Mouse (Mus musculus): Measurements from ENCODE around the gene Fam189a1.

Gene Fam189a1

DNA sequence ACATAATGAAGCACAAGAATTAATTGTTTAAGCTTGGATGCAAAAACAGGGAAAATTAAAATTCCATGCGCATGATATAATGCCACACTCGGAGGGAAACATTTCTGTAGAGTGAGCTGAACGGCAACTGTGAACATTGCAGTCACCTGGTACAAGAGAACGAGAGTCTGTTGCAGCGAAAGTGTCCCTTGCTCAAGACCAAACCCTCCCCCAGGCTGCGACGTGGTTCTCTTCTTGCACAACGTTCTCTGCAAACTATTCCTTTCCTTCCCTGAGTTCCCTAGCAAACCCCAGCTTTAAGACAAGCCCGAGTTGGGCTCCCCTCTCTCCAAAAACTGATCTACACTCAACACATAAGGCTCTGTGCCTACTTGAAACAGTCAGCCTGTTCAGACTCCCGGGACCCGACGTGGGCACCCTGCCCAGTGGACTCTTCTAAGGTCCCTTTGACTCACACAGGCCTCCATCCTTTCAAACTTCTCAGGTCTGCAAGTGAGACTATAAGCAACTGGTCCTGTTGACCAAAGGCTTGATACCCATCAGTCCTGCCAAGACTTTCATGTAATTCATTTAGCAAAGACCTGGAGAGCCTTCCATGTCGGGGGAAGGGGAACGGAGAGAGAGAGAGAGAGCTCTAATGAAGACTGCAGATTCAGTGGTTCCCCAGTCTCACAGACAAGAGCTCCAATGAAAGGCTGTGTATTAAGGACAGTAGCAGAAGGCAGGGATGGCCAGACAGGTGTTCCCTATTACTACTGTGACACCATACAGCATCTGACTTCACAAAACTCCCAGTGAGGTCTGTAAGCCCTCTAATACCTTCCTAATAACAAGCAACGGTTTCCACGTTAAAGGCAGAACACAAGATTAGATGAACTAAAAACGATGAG, 51.9 kb downstream of the Fam189a1 start:
- no peak for DNase-seq (ENCODE audit: low spot score in 2 of 2)

DNA sequence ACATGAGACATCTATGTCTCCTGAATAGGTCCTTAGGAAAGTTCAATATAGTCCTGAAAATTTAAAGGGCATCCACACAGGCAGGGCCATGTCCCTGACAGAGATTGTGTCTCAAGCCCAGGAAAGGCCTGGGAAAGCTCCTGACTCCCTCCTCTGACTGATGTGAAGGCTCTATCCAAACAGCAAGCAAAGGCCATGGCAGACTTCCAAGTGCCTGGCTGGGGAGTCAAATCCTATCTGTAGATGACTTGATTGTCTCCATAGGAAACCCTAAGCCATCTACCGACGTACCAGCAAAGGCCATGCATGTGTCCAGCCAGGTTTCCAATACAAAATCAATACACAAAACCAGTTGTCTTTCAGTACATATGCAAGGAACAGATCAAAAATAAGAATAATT, 54.7 kb downstream of the Fam189a1 start:
- no peak for DNase-seq (ENCODE audit: low spot score in 2 of 2)

- peak; percentile 46 to 81 for DNase-seq (ENCODE audit: low spot score in 2 of 2)
Observed at GRCm38 (mm10) chr7:65097708-65098107, 58.7 kb downstream of the Fam189a1 start.

DNA sequence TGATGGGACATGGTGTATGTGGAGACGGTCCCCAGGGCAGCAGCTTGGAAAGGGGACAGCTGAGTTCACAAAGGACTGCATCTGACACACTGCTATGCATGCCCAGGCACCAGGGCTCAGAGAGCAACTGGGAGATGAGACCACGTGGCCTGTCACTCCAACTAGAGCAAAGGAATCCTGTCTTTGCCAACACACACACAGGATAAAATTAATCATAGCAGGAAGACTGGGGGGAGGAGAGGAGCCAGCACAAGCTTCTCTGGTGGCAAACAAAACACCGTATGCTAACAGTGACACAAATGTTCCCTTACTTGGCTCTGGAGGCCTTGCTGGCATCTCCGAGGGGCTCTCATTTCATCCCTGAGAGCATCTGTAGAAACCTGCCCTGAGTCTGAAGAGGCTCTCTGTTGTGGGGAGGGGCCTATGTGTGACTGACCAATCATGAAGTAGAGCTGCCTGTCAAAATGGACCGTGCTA, 60.7 kb downstream of the Fam189a1 start:
- no peak for DNase-seq (ENCODE audit: low spot score in 2 of 2)

DNA sequence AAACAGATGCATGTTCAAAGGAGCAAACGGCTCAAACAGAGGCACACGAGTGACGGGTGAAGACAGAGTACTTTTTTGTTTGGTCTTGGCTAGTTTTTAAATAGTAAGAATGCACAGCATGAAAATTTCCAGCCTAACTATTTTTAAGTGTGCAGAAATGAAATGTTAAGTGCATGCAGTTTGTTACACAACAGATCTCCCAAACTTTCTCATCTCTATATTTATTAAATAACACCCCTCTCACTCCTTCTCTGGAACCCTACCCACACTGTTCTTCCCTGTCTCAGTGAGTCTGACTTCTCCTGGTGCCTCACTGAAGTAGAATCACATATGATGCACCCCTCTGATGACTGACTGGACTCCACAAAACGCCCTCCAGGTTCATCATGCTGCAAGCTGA, 63.1 kb downstream of the Fam189a1 start:
- DNase-seq (ENCODE audit: low spot score in 2 of 2), result no peak

DNA sequence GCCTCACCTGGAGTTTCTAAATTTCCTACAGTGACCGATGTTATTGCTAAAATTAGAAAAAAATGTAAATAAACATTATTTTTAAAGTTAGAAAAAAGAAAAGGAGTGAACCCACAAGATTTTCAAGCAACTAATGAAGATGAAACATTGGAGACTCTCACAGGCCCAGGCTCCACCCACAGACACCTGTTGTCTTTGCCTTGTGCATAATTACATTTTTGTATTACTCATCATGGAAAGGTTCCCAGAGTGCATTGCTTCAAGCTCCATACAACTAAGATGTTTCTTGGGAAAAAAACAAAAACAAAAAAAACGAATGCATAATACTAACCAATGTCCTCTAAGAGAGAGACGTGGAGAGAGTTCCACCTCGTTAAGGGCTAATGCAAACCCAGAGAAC, 64.9 kb downstream of the Fam189a1 start:
- no peak for DNase-seq (ENCODE audit: low spot score in 2 of 2)

GRCm38 (mm10) chr7:65085972-65086371, 70.4 kb downstream of the Fam189a1 start:
- no peak for DNase-seq (ENCODE audit: low spot score in 2 of 2)

DNA sequence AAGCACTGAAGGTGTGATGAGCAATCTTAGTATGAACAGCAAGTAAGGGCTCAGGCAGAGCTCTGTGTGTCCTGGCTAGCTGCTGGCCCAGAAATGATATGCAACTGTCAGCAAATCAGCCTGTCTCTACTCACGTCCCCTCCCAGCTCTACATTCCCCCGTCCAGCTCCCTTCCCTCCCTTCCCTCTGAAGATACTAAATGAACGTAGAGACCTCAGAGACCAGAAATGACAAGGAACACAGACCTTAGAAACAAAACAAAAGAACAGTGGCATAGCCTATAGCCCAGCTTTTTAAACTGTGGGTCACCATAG, 73.6 kb downstream of the Fam189a1 start:
- no peak for DNase-seq (ENCODE audit: low spot score in 2 of 2)

GRCm38 (mm10) chr7:65081979-65082777, 74.2 kb downstream of the Fam189a1 start:
- no peak for DNase-seq (ENCODE audit: low spot score in 2 of 2)

DNA sequence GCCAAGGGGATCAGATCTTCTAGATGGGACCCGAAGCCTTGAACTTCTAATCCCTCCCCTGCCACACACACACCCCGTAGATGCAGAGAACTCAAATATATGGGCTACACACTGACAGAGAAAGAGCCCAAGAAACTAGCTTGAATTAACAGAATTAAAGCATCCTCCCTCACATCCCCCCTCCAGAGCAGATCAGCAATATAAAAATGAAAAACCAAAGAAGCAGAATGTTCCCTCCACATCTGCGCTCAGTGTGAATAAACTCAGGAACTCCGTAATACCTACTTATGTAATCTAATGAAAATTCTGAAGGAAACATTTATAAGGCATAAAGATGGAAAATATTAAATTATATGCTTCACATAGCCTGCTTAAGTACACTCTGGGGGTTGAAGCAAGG, 80.2 kb downstream of the Fam189a1 start:
- DNase-seq (ENCODE audit: low spot score in 2 of 2), result no peak

- no peak for DNase-seq (ENCODE audit: low spot score in 2 of 2)
Observed at GRCm38 (mm10) chr7:65074194-65074593, 82.2 kb downstream of the Fam189a1 start.

- peak; percentile 43 to 61 for DNase-seq (ENCODE audit: low spot score in 2 of 2)
Observed at GRCm38 (mm10) chr7:65073555-65073954, 82.8 kb downstream of the Fam189a1 start.

- DNase-seq (ENCODE audit: low spot score in 2 of 2), result no peak
Observed at GRCm38 (mm10) chr7:65066211-65066610, 90.2 kb downstream of the Fam189a1 start.

DNA sequence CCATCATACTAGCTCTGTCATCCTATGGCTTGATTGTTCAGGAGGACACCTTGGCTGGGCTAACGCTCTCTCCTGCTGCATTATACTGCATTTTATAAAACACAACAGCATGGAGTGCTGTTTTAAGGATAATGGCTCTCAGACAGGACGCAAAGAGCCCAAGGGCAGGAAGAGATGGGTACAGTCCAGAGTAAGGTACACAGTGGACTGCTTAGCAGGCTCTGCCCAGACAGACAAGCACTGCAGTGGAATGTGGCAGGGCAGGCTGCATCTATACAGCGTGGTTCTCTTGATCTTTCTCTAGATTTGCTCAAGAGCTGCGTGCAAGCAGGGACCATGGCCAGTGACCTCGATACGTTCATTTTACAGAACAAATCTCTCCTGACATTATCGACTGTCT, 90.9 kb downstream of the Fam189a1 start:
- no peak for DNase-seq (ENCODE audit: low spot score in 2 of 2)

- DNase-seq (ENCODE audit: low spot score in 2 of 2), result no peak
Observed at GRCm38 (mm10) chr7:65064638-65065037, 91.7 kb downstream of the Fam189a1 start.

GRCm38 (mm10) chr7:65064096-65064495, 92.3 kb downstream of the Fam189a1 start:
- DNase-seq (ENCODE audit: low spot score in 2 of 2), result no peak

DNA sequence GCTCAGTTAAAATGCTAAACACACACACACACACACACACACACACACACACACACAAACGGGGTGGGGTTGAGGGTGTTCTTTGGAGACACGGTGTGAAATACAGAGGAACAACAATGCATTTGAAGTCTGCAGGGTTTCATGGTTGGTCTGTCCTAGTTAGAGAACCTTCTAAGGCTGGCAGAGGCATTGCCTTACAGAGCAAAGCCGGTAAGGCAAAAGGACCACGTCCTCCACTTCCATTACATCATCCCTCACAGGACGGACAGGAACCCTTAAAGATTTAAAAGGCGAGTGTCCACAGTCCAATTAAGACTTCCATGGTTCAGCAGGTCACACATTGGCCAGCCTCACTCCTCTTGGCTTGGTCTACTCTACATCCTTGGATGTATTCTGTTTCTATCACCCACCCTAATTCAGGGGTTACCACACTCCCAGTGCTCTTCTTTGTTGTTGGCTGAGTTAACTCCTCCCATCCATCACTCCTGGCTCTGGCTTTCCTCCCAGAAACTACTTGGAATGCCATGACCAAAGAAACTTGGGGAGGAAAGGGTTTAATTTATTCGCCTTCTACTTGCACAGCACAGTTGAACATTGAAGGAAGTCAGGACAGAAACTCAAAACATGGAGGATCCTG, 96.1 kb downstream of the Fam189a1 start:
- no peak for DNase-seq (ENCODE audit: low spot score in 2 of 2)

DNA sequence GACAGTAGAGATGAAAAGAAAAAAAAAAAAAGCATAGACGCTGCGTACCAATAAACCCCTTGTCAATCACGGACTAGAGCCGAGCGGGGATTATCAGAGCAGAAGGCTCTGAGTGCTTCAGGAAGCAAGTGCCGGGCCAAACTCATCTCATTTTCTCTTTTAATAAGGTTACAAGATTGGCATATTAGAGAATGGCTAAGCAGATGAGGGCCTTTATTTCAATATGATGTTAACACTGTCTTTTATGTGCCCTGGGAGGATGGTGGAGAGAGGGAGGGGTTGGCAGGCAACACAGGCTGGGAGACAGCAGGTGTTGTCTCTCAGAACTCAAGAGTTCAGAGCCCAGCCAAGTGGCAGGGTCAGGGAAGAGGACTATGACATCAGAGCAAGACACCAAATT, 99.5 kb downstream of the Fam189a1 start:
- DNase-seq (ENCODE audit: low spot score in 2 of 2), result no peak

- no peak for DNase-seq (ENCODE audit: low spot score in 2 of 2)
Observed at GRCm38 (mm10) chr7:65051986-65052385, 104.4 kb downstream of the Fam189a1 start.

GRCm38 (mm10) chr7:65049236-65049954, 107.0 kb downstream of the Fam189a1 start:
- no peak for DNase-seq (ENCODE audit: low spot score in 2 of 2)

DNA sequence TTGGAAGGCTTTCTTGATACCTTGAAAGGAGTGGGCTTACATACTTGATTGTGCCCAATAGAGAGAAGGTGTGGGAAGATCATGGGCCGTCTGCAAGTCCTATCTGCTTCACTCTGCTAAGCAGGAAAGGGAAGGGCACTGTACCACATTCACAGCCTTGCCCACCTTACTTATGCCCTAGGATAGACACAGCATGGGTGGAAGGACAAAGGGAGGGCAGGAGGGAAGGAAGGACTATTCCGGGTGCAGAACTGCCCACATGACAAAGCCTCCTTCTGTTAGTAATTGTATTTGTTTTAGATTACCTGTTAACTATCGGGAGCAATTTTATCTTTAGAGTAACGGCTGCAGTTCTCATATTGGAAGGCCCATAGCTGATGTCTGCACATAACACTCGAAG, 108.7 kb downstream of the Fam189a1 start:
- no peak for DNase-seq (ENCODE audit: low spot score in 2 of 2)

DNA sequence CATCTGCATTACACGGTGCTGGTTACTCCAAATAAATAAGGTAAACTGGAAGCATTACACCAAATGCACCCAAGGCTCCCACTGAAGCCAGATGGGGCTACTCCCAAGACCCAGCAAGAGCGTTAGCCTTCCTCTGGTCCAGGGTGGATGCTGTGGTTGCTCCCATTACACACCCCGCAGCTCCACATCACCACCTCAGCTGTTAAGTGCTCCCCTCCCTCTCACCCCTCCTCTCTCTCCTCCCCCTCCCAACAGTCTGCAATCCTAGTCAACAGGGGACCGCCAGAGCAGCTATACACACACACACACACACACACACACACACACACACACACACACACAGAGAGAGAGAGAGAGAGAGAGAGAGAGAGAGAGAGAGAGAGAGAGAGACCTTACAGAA, 109.7 kb downstream of the Fam189a1 start:
- DNase-seq (ENCODE audit: low spot score in 2 of 2), result no peak

Measured in right cerebral cortex, postnatal 36 days (tissue).